Mouse (Mus musculus) limb, embryonic 15.5 days (tissue): ENCODE data around the gene Gpr3. TPM values are rescaled to one million over a fixed set of nuclear protein-coding genes. Genes with fewer than 3 reads are reported as not detected.

Source experiments
- ATAC-seq: fragments of 200-750 bp; cut with Nextera tagmentation; 2 replicates; pipeline ENCODE4 v1.8.0; 2017; ENCODE audit warnings: low read depth, moderate TSS enrichment; ENCODE audit not compliant: insufficient number of reproducible peaks, low FRiP score, low TSS enrichment
- H3K27ac ChIP-seq: fragments of 300-500 bp; sonication (generic); 2 replicates; pipeline ENCODE4 v1.5.1; 2015; ENCODE audit warnings: moderate library complexity, mild to moderate bottlenecking, inconsistent platforms
- H3K27me3 ChIP-seq: fragments of 300-500 bp; sonication (generic); 2 replicates; pipeline ENCODE4 v1.6.1; 2015; ENCODE audit warnings: inconsistent platforms
- H3K36me3 ChIP-seq: fragments of 300-500 bp; sonication (generic); 2 replicates; pipeline ENCODE4 v1.6.1; 2015; ENCODE audit warnings: inconsistent platforms
- H3K4me1 ChIP-seq: fragments of 300-500 bp; sonication (generic); 2 replicates; pipeline ENCODE4 v1.6.1; 2015; ENCODE audit warnings: inconsistent platforms
- H3K4me2 ChIP-seq: fragments of 300-500 bp; sonication (generic); 2 replicates; pipeline ENCODE4 v1.6.1; 2015; ENCODE audit warnings: mild to moderate bottlenecking, inconsistent platforms
- H3K4me3 ChIP-seq: fragments of 300-500 bp; sonication (generic); 2 replicates; pipeline ENCODE4 v1.5.1; 2015; ENCODE audit warnings: mild to moderate bottlenecking, inconsistent platforms
- H3K9ac ChIP-seq: fragments of 300-500 bp; sonication (generic); 2 replicates; pipeline ENCODE4 v1.6.1; 2015; ENCODE audit warnings: inconsistent platforms
- H3K9me3 ChIP-seq: fragments of 300-500 bp; sonication (generic); 2 replicates; pipeline ENCODE4 v1.6.1; 2016; ENCODE audit warnings: inconsistent platforms
- WGBS: fragments of 180-500 bp; shearing (Covaris S2); methylation state at CpG from one replicate; pipeline ENCODE4 v1.1.7; 2015; 5-methylcytosine and 5-hydroxymethylcytosine counted together
- polyA plus RNA-seq: library from polyadenylated mRNA; unstranded; fragments of >200 nt; fragmentation: Nextera tagmentation; extraction: Ambion mirVana; gene quantifications from 2 replicates; pipeline ENCODE4 v1.2.1, GENCODE M21; 2015

The Gpr3 gene
- polyA plus RNA-seq, 1 experiment from 2014 or later = not detected

DNA sequence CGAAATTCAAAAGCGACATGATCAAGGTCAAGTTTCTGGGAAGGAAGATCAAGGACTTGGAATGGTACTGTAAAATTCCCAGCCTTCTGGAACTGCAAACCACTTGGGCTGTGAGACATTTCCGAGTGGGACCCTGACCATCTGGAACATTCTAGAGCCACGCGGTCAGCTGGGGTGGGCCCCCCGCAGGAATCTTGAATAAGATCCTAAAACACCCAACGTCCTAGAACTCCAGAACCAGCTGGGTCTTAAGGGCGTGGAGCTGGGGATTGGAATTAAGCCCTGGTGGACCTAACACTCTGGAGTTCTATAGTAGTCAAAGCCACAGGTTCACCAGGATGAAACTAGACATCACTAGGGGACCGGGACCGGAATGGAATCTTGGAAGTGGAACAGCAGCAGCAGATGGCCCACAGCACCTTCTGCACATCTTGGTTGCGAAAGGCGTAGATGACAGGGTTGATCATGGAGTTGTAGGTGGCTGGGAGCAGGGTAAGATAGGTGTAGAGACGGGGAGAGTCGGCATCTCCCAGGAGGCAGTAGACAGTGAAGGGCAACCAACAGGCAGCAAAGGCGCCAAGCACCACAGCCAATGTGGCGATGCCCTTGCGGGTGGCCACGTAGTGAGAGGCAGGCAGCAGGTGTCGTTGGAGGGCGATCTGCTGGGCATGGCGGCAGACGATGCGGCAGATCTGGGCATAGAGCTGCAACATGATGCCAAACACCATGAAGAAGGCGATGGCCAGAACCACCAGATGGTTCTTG is 2.1 kb downstream of the Gpr3 start:
- no peak for ATAC-seq
- peaks cover 26% of the 10 kb centered on the region for H3K4me1 ChIP-seq
- H3K4me3 ChIP-seq = no peak overlapping the region
- no peaks in the 10 kb centered on the region for H3K36me3 ChIP-seq
- WGBS = 93% methylated on average over 24 of the region's 24 CpGs
- no peak overlapping the region for H3K9ac ChIP-seq
- H3K27ac ChIP-seq = no peak overlapping the region
- no peaks in the 10 kb centered on the region for H3K9me3 ChIP-seq
- H3K4me2 ChIP-seq = no peak overlapping the region
- peaks cover 37% of the 10 kb centered on the region for H3K27me3 ChIP-seq

DNA sequence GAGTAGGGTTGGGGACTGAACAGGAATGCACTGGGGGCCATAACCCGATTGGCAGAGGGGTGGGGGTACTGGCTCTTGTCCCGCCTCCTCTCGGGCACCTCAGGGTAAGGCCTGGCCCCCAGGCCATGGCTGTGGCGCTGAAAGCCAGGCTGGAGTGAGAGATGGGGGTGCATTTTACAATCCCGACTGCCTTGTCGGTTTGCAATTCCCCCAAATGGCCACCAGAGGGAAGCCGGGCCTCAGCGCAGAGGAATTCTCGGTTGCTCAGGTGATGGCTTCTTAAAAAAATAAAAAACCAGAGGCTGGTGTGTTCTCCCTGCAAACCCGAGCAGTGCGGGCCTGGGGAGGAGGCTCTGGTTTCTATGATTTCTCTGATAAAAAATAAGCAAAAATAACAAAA is 3.0 kb downstream of the Gpr3 start:
- H3K4me3 ChIP-seq = no peak overlapping the region
- no peak overlapping the region for H3K9ac ChIP-seq
- peaks cover 32% of the 10 kb centered on the region for H3K4me1 ChIP-seq
- H3K27ac ChIP-seq = no peak overlapping the region
- peaks cover 37% of the 10 kb centered on the region for H3K27me3 ChIP-seq
- no peaks in the 10 kb centered on the region for H3K36me3 ChIP-seq
- no peak for ATAC-seq
- no peak overlapping the region for H3K4me2 ChIP-seq
- no peaks in the 10 kb centered on the region for H3K9me3 ChIP-seq
- WGBS = 3% methylated on average over 11 of the region's 11 CpGs

DNA sequence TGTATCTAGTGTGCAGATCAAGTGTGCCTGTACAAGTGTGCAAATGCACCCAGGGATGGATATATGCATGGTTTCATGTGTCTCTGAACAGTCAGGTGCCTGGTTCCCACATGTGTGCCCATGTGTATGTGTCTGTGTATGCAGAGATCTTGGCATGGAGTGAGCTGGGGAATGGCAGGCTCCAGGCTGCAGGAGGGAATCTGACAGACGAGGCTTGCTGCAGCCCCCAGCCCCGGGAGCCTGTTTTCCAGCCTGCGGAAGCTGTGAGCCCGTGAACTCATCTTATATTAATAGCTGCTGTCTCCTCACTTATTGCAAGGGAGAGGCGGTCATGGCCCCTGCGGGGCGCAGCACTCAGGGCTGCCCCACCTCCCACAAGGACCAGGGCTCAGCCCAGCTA is 8.0 kb downstream of the Gpr3 start:
- H3K4me2 ChIP-seq = no peak overlapping the region
- WGBS = 28% methylated on average over 7 of the region's 7 CpGs
- H3K27me3 ChIP-seq = no peaks in the 10 kb centered on the region
- no peaks in the 10 kb centered on the region for H3K36me3 ChIP-seq
- no peak for ATAC-seq
- H3K4me3 ChIP-seq = no peak overlapping the region
- H3K9me3 ChIP-seq = no peaks in the 10 kb centered on the region
- no peak overlapping the region for H3K9ac ChIP-seq
- H3K27ac ChIP-seq = peak overlapping the region; percentile 50
- H3K4me1 ChIP-seq = peaks cover 43% of the 10 kb centered on the region

DNA sequence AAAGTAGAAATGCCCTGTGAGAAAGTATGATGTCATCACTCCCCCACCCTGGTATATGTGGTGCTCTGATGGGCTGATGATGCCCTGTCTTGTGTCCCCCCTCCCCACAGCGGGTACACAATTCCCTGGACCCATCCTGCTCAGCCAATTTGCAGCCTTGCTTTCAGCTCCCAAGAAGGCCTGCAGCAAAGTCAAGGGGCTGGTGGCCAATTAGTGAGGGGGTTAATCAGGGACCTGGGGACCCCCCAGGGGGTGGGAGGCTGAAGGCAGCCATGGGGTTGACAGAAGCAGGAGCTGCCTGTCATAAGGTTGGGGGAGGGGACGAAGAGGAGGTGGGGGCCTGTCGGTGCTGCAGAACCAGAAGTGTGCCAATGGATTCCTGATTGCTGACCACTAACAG is 8.7 kb downstream of the Gpr3 start:
- H3K9me3 ChIP-seq = no peaks in the 10 kb centered on the region
- no peak overlapping the region for H3K9ac ChIP-seq
- H3K4me2 ChIP-seq = no peak overlapping the region
- no peaks in the 10 kb centered on the region for H3K27me3 ChIP-seq
- no peak overlapping the region for H3K27ac ChIP-seq
- no peaks in the 10 kb centered on the region for H3K36me3 ChIP-seq
- ATAC-seq = no peak
- no peak overlapping the region for H3K4me3 ChIP-seq
- peaks cover 51% of the 10 kb centered on the region for H3K4me1 ChIP-seq
- 50% methylated on average over 3 of the region's 3 CpGs for WGBS

DNA sequence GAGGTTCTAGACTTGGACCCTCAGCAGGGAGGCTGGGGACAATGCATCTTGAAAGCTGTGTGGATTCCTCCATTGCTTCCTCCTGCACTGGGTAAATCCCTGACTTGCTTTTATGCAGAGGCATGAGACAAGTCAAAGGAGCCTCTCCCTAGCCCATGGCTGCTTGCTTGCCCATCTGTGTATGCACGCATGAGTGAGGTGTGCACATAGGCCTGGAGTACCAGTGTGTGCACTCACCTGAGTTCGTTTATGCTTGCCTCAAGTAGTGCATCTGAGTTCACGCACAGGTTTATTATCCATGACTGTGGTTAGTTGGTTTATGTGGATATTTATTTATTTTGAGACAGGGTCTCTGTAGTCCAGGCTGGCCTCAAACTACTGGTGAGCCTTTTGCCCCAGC is 10.1 kb downstream of the Gpr3 start:
- H3K9ac ChIP-seq = no peak overlapping the region

DNA sequence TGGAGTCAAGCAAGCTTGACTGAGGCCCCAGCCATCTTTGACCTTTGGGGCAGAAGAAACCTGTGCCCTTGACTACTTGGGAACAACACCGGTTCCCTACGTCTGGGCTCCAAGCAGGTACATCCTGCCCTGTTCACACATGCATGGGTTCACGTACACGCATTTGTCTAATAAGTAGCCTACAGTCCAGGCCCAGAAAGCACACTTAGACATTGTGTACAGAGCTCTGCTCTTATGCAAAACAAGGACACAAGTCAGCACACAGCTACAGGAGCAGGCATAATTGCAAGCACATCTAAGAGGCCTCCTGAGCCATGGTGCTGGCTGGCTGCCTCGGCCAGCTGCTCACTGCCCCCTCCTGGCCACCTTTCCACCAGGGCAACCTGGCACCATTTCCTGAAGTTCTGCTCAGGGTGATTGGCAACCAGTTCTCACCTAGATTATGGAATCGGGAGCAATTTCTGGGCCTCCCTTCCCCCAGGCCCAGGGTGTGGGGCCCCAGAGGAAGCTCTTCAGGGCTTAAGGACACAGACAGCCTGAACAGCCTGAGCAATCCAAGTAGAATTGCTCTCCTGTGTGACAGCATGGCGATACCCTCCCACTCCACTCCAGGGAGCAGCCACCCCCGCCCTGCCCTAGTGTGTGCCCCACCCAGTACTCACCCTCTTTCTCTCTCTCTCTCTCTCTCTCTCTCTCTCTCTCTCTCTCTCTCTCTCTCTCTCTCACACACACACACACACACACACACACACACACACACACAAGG is 11.1 kb downstream of the Gpr3 start:
- H3K27ac ChIP-seq = peak overlapping the region; percentile 87
- no peak overlapping the region for H3K4me2 ChIP-seq

More for the DNA sequence above, 10.1 kb downstream of the Gpr3 start:
- H3K36me3 ChIP-seq = no peaks in the 10 kb centered on the region
- 88% methylated on average over 3 of the region's 3 CpGs for WGBS
- H3K9me3 ChIP-seq = no peaks in the 10 kb centered on the region
- H3K4me1 ChIP-seq = peaks cover 64% of the 10 kb centered on the region
- ATAC-seq = no peak
- no peak overlapping the region for H3K4me2 ChIP-seq
- H3K27me3 ChIP-seq = no peaks in the 10 kb centered on the region
- H3K27ac ChIP-seq = no peak overlapping the region
- no peak overlapping the region for H3K4me3 ChIP-seq

GRCm38 (mm10) chr4:133200343-133200742 is 12.0 kb downstream of the Gpr3 start:
- ATAC-seq = no peak
- Histone ChIP-seq H3K4me1 (peaks cover 77% of the 10 kb centered on the region), H3K27me3 (no peaks in the 10 kb centered on the region), H3K27ac (peak overlapping the region; percentile 87), H3K9me3 (no peaks in the 10 kb centered on the region), H3K36me3 (peaks cover 17% of the 10 kb centered on the region), H3K9ac (no peak overlapping the region), H3K4me2 (peak overlapping the region; percentile 12; the same call in 1 of the 2 replicates), H3K4me3 (peak overlapping the region; percentile 4; the same call in 1 of the 2 replicates)
- 34% methylated on average over 21 of the region's 21 CpGs for WGBS

More for the DNA sequence above, 11.1 kb downstream of the Gpr3 start:
- Histone ChIP-seq H3K4me1 (peaks cover 75% of the 10 kb centered on the region), H3K9ac (no peak overlapping the region), H3K36me3 (peaks cover 9% of the 10 kb centered on the region), H3K27me3 (no peaks in the 10 kb centered on the region), H3K4me3 (no peak overlapping the region), H3K9me3 (no peaks in the 10 kb centered on the region)
- WGBS = 52% methylated on average over 8 of the region's 8 CpGs
- ATAC-seq = no peak

GRCm38 (mm10) chr4:133199743-133200142 is 12.6 kb downstream of the Gpr3 start:
- no peak overlapping the region for H3K4me3 ChIP-seq
- no peak overlapping the region for H3K9ac ChIP-seq
- no peaks in the 10 kb centered on the region for H3K27me3 ChIP-seq
- peaks cover 75% of the 10 kb centered on the region for H3K4me1 ChIP-seq
- H3K4me2 ChIP-seq = peak overlapping the region; percentile 12; the same call in 1 of the 2 replicates
- 44% methylated on average over 6 of the region's 6 CpGs for WGBS
- H3K36me3 ChIP-seq = peaks cover 20% of the 10 kb centered on the region
- no peaks in the 10 kb centered on the region for H3K9me3 ChIP-seq
- H3K27ac ChIP-seq = peak overlapping the region; percentile 87
- no peak for ATAC-seq

DNA sequence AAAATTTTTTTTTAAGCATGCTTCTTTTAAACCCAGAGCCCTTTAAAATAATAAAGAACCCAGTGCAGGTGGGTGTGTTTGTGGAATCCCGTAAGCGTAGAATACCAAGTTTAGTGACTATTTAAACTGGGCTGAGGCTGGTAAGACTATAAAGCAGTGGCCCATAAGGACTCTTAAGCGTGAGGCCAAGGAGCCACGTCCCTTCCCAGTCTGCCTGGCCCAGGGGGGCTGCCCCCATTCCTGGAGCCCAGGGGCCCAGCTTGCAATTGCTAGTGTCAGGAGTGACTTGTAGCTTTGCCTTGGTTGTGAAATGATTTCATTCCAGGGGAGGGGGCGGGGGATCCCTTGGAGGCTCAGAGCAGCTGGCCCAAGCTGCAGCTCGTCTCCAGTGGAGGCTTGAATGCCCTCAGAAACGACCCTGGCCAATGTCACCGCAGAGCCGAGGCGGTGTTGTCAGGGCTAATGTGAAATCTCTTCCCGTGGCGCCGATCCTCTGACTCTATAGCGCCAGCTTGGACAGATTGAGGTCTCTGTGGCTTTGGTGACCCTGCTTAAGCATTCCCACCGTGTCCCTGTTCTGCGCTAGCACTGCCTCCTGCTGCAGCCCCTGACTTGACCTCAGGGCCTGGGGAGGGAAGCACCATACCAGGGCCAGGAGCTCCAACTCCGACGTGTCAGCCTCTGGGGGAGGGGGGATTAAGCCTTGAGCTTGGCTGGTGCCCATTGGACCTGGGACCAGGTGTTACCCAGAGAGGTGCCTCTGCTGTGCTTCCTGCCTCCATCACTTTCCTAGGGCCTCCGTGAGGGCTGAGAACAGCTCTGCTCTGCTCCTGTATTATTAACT is 13.8 kb downstream of the Gpr3 start:
- WGBS = 19% methylated on average over 19 of the region's 19 CpGs
- peaks cover 68% of the 10 kb centered on the region for H3K4me1 ChIP-seq

DNA sequence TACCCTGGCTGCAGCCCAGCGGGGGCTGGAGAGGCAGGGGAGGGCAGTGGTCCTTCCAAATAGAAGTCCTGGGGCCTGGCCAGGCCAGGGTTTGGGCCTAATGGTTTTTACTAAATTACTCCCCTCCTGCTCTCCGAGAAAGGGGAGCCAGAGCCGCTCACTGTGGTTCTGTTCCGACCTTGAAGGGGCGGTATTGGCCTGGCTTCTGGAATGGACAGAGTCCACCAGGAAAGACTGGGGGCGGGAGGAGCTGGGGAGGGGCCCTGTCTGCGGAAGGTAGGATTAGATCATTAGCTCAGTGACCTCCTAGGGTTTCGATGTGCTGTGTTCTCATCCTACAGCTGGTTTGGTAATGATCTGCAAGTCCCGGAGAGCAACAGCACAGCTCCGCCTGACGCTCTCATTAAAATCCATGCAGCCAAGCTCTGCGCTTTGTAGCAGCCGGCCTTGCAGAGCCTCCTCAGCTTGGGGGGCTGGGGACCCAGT is 14.5 kb downstream of the Gpr3 start:
- Histone ChIP-seq H3K4me2 (0 out of 2 replicates have a peak overlapping the region, but pooled peaks have one; percentile 8), H3K27me3 (no peaks in the 10 kb centered on the region), H3K9me3 (no peaks in the 10 kb centered on the region), H3K4me3 (no peak overlapping the region), H3K4me1 (peaks cover 65% of the 10 kb centered on the region), H3K9ac (no peak overlapping the region), H3K36me3 (peaks cover 38% of the 10 kb centered on the region), H3K27ac (peak overlapping the region; percentile 87)
- peak; percentile 60 for ATAC-seq
- 19% methylated on average over 13 of the region's 13 CpGs for WGBS

More for the DNA sequence above, 13.8 kb downstream of the Gpr3 start:
- no peaks in the 10 kb centered on the region for H3K27me3 ChIP-seq
- no peak for ATAC-seq
- 0 out of 2 replicates have a peak overlapping the region, but pooled peaks have one; percentile 8 for H3K4me2 ChIP-seq
- no peak overlapping the region for H3K4me3 ChIP-seq
- H3K9ac ChIP-seq = no peak overlapping the region
- H3K27ac ChIP-seq = peak overlapping the region; percentile 87
- H3K9me3 ChIP-seq = no peaks in the 10 kb centered on the region
- peaks cover 31% of the 10 kb centered on the region for H3K36me3 ChIP-seq

DNA sequence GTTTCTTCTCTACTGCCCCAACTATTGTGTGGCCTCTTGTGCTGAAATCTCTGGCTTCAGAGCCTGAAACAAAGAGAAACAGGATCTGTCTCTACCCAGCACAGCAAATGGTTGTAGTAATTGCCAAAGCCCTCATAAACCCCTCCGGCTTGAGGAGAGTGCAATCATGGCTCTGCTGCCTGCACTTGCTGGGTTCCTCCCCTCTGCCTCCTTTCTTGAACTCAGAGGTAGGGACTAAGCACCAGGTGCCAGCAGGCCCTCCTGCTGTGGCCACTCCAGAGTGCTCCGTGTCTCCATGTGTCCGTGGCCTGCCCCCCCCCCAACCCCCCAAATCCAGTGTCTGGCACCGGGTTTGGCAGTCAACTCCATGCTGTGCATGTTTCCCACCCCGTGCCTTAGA is 15.0 kb downstream of the Gpr3 start:
- peak overlapping the region; percentile 87 for H3K27ac ChIP-seq
- H3K4me1 ChIP-seq = peaks cover 65% of the 10 kb centered on the region
- no peak overlapping the region for H3K4me2 ChIP-seq
- no peaks in the 10 kb centered on the region for H3K9me3 ChIP-seq
- 9% methylated on average over 5 of the region's 5 CpGs for WGBS
- no peak overlapping the region for H3K4me3 ChIP-seq
- no peak overlapping the region for H3K9ac ChIP-seq
- H3K36me3 ChIP-seq = peaks cover 43% of the 10 kb centered on the region
- H3K27me3 ChIP-seq = no peaks in the 10 kb centered on the region
- ATAC-seq = no peak
